Mouse (Mus musculus) heart, embryonic 10.5 days (tissue): ENCODE measurements around the gene Hoxb13. TPM values are rescaled to one million over a fixed set of nuclear protein-coding genes. Genes with fewer than 3 reads are reported as not detected.

Experiments
- DNase-seq: peaks from one replicate; pipeline ENCODE4 v3.0.0-alpha.2; 2017; ENCODE audit warnings: low spot score
- H3K27ac ChIP-seq: fragments of 300-500 bp; sonication (generic); 2 replicates; pipeline ENCODE4 v1.5.1; 2016; ENCODE audit warnings: mild to moderate bottlenecking
- H3K27me3 ChIP-seq: fragments of 300-500 bp; sonication (generic); 2 replicates; pipeline ENCODE4 v1.6.1; 2016; ENCODE audit warnings: mild to moderate bottlenecking; ENCODE audit not compliant: poor library complexity, insufficient read depth, severe bottlenecking
- H3K36me3 ChIP-seq: fragments of 300-500 bp; sonication (generic); 2 replicates; pipeline ENCODE4 v1.6.1; 2016; ENCODE audit warnings: mild to moderate bottlenecking, moderate library complexity
- H3K4me1 ChIP-seq: fragments of 300-500 bp; sonication (generic); 2 replicates; pipeline ENCODE4 v1.6.1; 2016; ENCODE audit warnings: mild to moderate bottlenecking
- H3K4me3 ChIP-seq: fragments of 300-500 bp; sonication (generic); 2 replicates; pipeline ENCODE4 v1.5.1; 2016; ENCODE audit warnings: mild to moderate bottlenecking, moderate library complexity
- H3K9me3 ChIP-seq: fragments of 300-500 bp; sonication (generic); 2 replicates; pipeline ENCODE4 v1.6.1; 2016; ENCODE audit warnings: mild to moderate bottlenecking, moderate library complexity
- WGBS: fragments of 180-500 bp; shearing (Covaris S2); methylation state at CpG from one replicate; pipeline ENCODE4 v1.1.7; 2016; 5-methylcytosine and 5-hydroxymethylcytosine counted together
- polyA plus RNA-seq: library from polyadenylated mRNA; unstranded; fragments of >200 nt; fragmentation: Nextera tagmentation; extraction: Ambion mirVana; gene quantifications from 2 replicates; pipeline ENCODE4 v1.2.1, GENCODE M21; 2016

Gene Hoxb13
- polyA plus RNA-seq, 1 experiment from 2014 or later = not detected

DNA sequence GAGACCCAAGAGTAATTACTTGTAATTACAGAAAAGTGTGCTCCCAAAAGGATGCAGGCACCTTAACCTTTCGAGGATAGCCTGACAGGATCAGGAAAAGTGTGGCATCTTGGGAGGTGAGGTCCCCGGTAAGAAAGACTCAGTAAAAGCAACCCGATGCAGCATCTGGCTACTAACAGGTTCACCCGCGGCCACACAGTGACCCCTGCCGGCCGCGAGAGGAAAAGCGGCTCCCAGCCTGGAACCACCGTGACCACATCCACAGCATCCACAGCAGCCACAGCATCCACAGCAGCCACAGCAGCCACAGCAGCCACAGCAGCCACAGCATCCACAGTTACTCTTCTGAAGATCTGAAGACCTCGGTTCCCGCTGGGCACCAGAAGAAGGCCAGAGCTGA is 40.8 kb downstream of the Hoxb13 start:
- no peaks in the 10 kb centered on the region for H3K4me1 ChIP-seq
- no peaks in the 10 kb centered on the region for H3K36me3 ChIP-seq
- H3K27ac ChIP-seq = no peak overlapping the region
- 3% methylated on average over 12 of the region's 12 CpGs for WGBS
- no peaks in the 10 kb centered on the region for H3K9me3 ChIP-seq
- no peak overlapping the region for H3K4me3 ChIP-seq
- peaks cover 81% of the 10 kb centered on the region for H3K27me3 ChIP-seq
- no peak for DNase-seq

DNA sequence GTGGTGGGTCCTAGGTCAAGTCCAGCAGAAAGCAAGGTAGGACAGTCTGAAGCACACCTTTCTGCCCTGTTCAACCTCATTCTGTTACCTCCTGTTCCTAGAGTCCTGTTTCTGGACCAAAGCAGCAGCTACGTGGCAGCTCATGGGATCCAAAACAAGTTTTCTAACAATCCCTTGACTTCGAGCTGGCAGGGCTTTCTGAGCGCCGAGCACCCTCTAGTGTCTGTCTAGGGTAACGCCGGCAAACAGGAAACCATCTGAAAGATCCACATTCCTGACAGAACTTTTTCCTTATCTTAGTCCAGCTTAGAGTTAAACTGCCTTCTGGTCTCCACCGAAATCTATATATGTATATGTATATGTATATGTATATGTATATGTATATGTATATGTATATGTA is 46.1 kb downstream of the Hoxb13 start:
- Histone ChIP-seq H3K4me1 (no peaks in the 10 kb centered on the region), H3K36me3 (no peaks in the 10 kb centered on the region), H3K27me3 (peaks cover 64% of the 10 kb centered on the region), H3K9me3 (no peaks in the 10 kb centered on the region), H3K27ac (no peak overlapping the region), H3K4me3 (no peak overlapping the region)
- WGBS = 4% methylated on average over 7 of the region's 7 CpGs
- DNase-seq = no peak

Other genes with a start within 250 kb of the Hoxb13 start
- gene Igf2bp1, start 188.4 kb upstream of the Hoxb13 start, polyA plus RNA-seq = 88.7 and 107 TPM in 2 replicates
- gene Gip, start 169.8 kb upstream of the Hoxb13 start, polyA plus RNA-seq = not detected in 2 replicates
- gene Snf8, start 159.4 kb upstream of the Hoxb13 start, polyA plus RNA-seq = 88.3 and 102 TPM in 2 replicates
- gene Ube2z, start 128.9 kb upstream of the Hoxb13 start, polyA plus RNA-seq = 35.2 and 44.4 TPM in 2 replicates
- 1,240 and 1,624 TPM in 2 replicates for gene Atp5g1, start 118.6 kb upstream of the Hoxb13 start, polyA plus RNA-seq
- 0.13 TPM in 1 of 2 replicates, not detected in the other for gene Calcoco2, start 82.4 kb upstream of the Hoxb13 start, polyA plus RNA-seq
- gene Ttll6, start 60.5 kb upstream of the Hoxb13 start, polyA plus RNA-seq = not detected in 2 replicates
- 0.75 TPM in 1 of 2 replicates, not detected in the other for gene Hoxb9, start 77.1 kb downstream of the Hoxb13 start, polyA plus RNA-seq
- 0.30 TPM in 1 of 2 replicates, not detected in the other for gene Hoxb8, start 87.6 kb downstream of the Hoxb13 start, polyA plus RNA-seq
- 0.11 and 1.3 TPM in 2 replicates for gene Hoxb7, start 92.3 kb downstream of the Hoxb13 start, polyA plus RNA-seq
- 0.42 and 2.2 TPM in 2 replicates for gene Hoxb6, start 98.2 kb downstream of the Hoxb13 start, polyA plus RNA-seq
- gene Hoxb5, start 109.0 kb downstream of the Hoxb13 start, polyA plus RNA-seq = 1.0 and 5.2 TPM in 2 replicates
- gene Hoxb4, start 124.0 kb downstream of the Hoxb13 start, polyA plus RNA-seq = 0.31 and 2.0 TPM in 2 replicates
- 0.42 and 1.8 TPM in 2 replicates for gene Hoxb3, start 129.0 kb downstream of the Hoxb13 start, polyA plus RNA-seq
- 5.7 and 27.6 TPM in 2 replicates for gene Hoxb2, start 156.2 kb downstream of the Hoxb13 start, polyA plus RNA-seq
- gene Hoxb1, start 171.4 kb downstream of the Hoxb13 start, polyA plus RNA-seq = 0.20 and 3.3 TPM in 2 replicates